Mouse (Mus musculus): ENCODE results near the gene Hist1h1d.
"Not testable (repeated sequence)": the region's sequence is repeated elsewhere in the genome, so short reads cannot be mapped to it uniquely, and the experiment has no call there.

Gene Hist1h1d

GRCm38 (mm10) chr13:23551931-23552914 lies 839 bp upstream of the Hist1h1d start:
- Histone ChIP-seq H3K27me3 (ENCODE audit: insufficient read depth, low read length) (no peaks in the 10 kb centered on the region), H3K4me1 (replicated peaks; ENCODE audit: low read depth, low read length) (peaks cover 27% of the 10 kb centered on the region), H3K4me3 (replicated peaks; ENCODE audit: low read length) (peak overlapping the region; percentile 75), H3K9me3 (ENCODE audit: low read length) (no peaks in the 10 kb centered on the region), H3K36me3 (ENCODE audit: insufficient read depth, low read length) (no peaks in the 10 kb centered on the region)
- TF ChIP-seq CTCF (conservative IDR thresholded peaks at IDR 0.05; ENCODE audit: low read length) (no peak), NANOG (IDR thresholded peaks at IDR 0.05; ENCODE audit: borderline replicate concordance, low read length) (no peak), POU5F1 (IDR thresholded peaks at IDR 0.05; ENCODE audit: borderline replicate concordance, low read length) (no peak)

DNA sequence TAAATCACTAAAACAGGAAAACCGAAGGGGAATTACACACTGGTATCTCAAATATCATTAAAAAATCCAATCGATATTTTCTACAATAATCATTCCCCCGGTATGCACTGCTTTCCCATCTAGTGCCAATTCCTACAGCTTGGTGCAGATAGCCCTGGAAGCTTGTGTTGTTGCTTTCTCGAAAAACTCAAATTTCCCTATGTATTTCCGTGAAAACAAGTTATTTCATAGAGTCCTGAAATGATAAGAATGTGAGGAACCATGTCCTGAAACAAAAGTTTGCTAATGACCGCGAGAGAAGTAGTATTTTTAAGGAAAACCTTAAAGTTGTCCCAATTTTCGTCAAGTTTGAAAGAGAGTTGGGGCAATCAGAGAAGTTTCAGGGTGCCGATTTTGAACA lies 1.3 kb downstream of the Hist1h1d start:
- H3K4me1 ChIP-seq (replicated peaks; ENCODE audit: low read depth, low read length) = peaks cover 30% of the 10 kb centered on the region
- no peaks in the 10 kb centered on the region for H3K27me3 ChIP-seq (ENCODE audit: insufficient read depth, low read length)
- no peaks in the 10 kb centered on the region for H3K9me3 ChIP-seq (ENCODE audit: low read length)
- H3K36me3 ChIP-seq (ENCODE audit: insufficient read depth, low read length) = no peaks in the 10 kb centered on the region
- no peak for TF ChIP-seq NANOG (IDR thresholded peaks at IDR 0.05; ENCODE audit: borderline replicate concordance, low read length)
- TF ChIP-seq CTCF (conservative IDR thresholded peaks at IDR 0.05; ENCODE audit: low read length) = no peak
- no peak for TF ChIP-seq POU5F1 (IDR thresholded peaks at IDR 0.05; ENCODE audit: borderline replicate concordance, low read length)
- H3K4me3 ChIP-seq (replicated peaks; ENCODE audit: low read length) = peak overlapping the region; percentile 78

GRCm38 (mm10) chr13:23554925-23555838 lies 2.1 kb downstream of the Hist1h1d start:
- no peak for TF ChIP-seq POU5F1 (IDR thresholded peaks at IDR 0.05; ENCODE audit: borderline replicate concordance, low read length)
- TF ChIP-seq CTCF (conservative IDR thresholded peaks at IDR 0.05; ENCODE audit: low read length) = no peak
- no peak for TF ChIP-seq NANOG (IDR thresholded peaks at IDR 0.05; ENCODE audit: borderline replicate concordance, low read length)
- Histone ChIP-seq H3K4me1 (replicated peaks; ENCODE audit: low read depth, low read length) (peaks cover 29% of the 10 kb centered on the region), H3K36me3 (ENCODE audit: insufficient read depth, low read length) (no peaks in the 10 kb centered on the region), H3K9me3 (ENCODE audit: low read length) (no peaks in the 10 kb centered on the region), H3K4me3 (replicated peaks; ENCODE audit: low read length) (peak overlapping the region; percentile 78), H3K27me3 (ENCODE audit: insufficient read depth, low read length) (no peaks in the 10 kb centered on the region)

- H3K36me3 ChIP-seq (ENCODE audit: insufficient read depth, low read length) = no peaks in the 10 kb centered on the region
- H3K4me1 ChIP-seq (replicated peaks; ENCODE audit: low read depth, low read length) = peaks cover 28% of the 10 kb centered on the region
- TF ChIP-seq CTCF (conservative IDR thresholded peaks at IDR 0.05; ENCODE audit: low read length) (no peak), POU5F1 (IDR thresholded peaks at IDR 0.05; ENCODE audit: borderline replicate concordance, low read length) (no peak), NANOG (IDR thresholded peaks at IDR 0.05; ENCODE audit: borderline replicate concordance, low read length) (no peak)
- H3K4me3 ChIP-seq (replicated peaks; ENCODE audit: low read length) = peak overlapping the region; percentile 78
- no peaks in the 10 kb centered on the region for H3K9me3 ChIP-seq (ENCODE audit: low read length)
- H3K27me3 ChIP-seq (ENCODE audit: insufficient read depth, low read length) = no peaks in the 10 kb centered on the region
These were observed 2.9 kb downstream of the Hist1h1d start for GRCm38 (mm10) chr13:23555839-23556416.

- Histone ChIP-seq H3K27me3 (ENCODE audit: insufficient read depth, low read length) (no peaks in the 10 kb centered on the region), H3K36me3 (ENCODE audit: insufficient read depth, low read length) (no peaks in the 10 kb centered on the region)
These were observed 3.8 kb downstream of the Hist1h1d start for GRCm38 (mm10) chr13:23556906-23557305.

GRCm38 (mm10) chr13:23560699-23561098 lies 7.6 kb downstream of the Hist1h1d start:
- H3K4me3 ChIP-seq (replicated peaks; ENCODE audit: low read length) = 0 out of 2 replicates have a peak overlapping the region, but pooled peaks have one; percentile 13
- H3K4me1 ChIP-seq (replicated peaks; ENCODE audit: low read depth, low read length) = peaks cover 27% of the 10 kb centered on the region
- H3K9me3 ChIP-seq (ENCODE audit: low read length); H3K27me3 ChIP-seq (ENCODE audit: insufficient read depth, low read length); H3K36me3 ChIP-seq (ENCODE audit: insufficient read depth, low read length): not testable (repeated sequence)

More at GRCm38 (mm10) chr13:23556906-23557305, 3.8 kb downstream of the Hist1h1d start:
- no peak overlapping the region for H3K4me3 ChIP-seq (replicated peaks; ENCODE audit: low read length)
- peaks cover 28% of the 10 kb centered on the region for H3K4me1 ChIP-seq (replicated peaks; ENCODE audit: low read depth, low read length)
- no peak for TF ChIP-seq POU5F1 (IDR thresholded peaks at IDR 0.05; ENCODE audit: borderline replicate concordance, low read length)
- TF ChIP-seq NANOG (IDR thresholded peaks at IDR 0.05; ENCODE audit: borderline replicate concordance, low read length) = no peak
- no peak for TF ChIP-seq CTCF (conservative IDR thresholded peaks at IDR 0.05; ENCODE audit: low read length)
- H3K9me3 ChIP-seq (ENCODE audit: low read length) = no peaks in the 10 kb centered on the region

- not testable (repeated sequence) for H3K9me3 ChIP-seq (ENCODE audit: low read length); H3K36me3 ChIP-seq (ENCODE audit: insufficient read depth, low read length); H3K27me3 ChIP-seq (ENCODE audit: insufficient read depth, low read length)
- Histone ChIP-seq H3K4me1 (replicated peaks; ENCODE audit: low read depth, low read length) (peaks cover 24% of the 10 kb centered on the region), H3K4me3 (replicated peaks; ENCODE audit: low read length) (peak overlapping the region; percentile 63)
These were observed 8.4 kb downstream of the Hist1h1d start for GRCm38 (mm10) chr13:23561531-23561882.

GRCm38 (mm10) chr13:23561883-23562659 lies 9.0 kb downstream of the Hist1h1d start, which contains the start of gene Hist1h3e:
Gene Hist1h3e, minus strand, starts transcription at chr13:23562369.
- not testable (repeated sequence) for H3K36me3 ChIP-seq (ENCODE audit: insufficient read depth, low read length); H3K27me3 ChIP-seq (ENCODE audit: insufficient read depth, low read length); H3K9me3 ChIP-seq (ENCODE audit: low read length)
- peak within 1 kb of the TSS; percentile 74 for H3K4me3 ChIP-seq (replicated peaks; ENCODE audit: low read length)
- H3K4me1 ChIP-seq (replicated peaks; ENCODE audit: low read depth, low read length) = peaks cover 21% of the 10 kb centered on the region

All from E14TG2a.4 (cell line).